Mouse (Mus musculus) forebrain, embryonic 12.5 days (tissue): ENCODE data around the gene 1600012H06Rik. TPM values are rescaled to one million over a fixed set of nuclear protein-coding genes. Genes with fewer than 3 reads are reported as not detected.
"Not testable (repeated sequence)": the region's sequence is repeated elsewhere in the genome, so short reads cannot be mapped to it uniquely, and the experiment has no call there.

ENCODE experiments used
- ATAC-seq: fragments of 200-750 bp; cut with Nextera tagmentation; 2 replicates; pipeline ENCODE4 v1.8.0; 2017; ENCODE audit warnings: moderate TSS enrichment; ENCODE audit not compliant: low FRiP score
- H3K27ac ChIP-seq: fragments of 300-500 bp; sonication (generic); 2 replicates; pipeline ENCODE4 v1.5.1; 2016; ENCODE audit warnings: mild to moderate bottlenecking
- H3K27me3 ChIP-seq: fragments of 300-500 bp; sonication (generic); 2 replicates; pipeline ENCODE4 v1.6.1; 2016; ENCODE audit warnings: mild to moderate bottlenecking
- H3K36me3 ChIP-seq: fragments of 300-500 bp; sonication (generic); replicated peaks from 2 replicates; pipeline ENCODE4 v1.6.1; 2016; ENCODE audit warnings: mild to moderate bottlenecking
- H3K4me1 ChIP-seq: fragments of 300-500 bp; sonication (generic); 2 replicates; pipeline ENCODE4 v1.6.1; 2016
- H3K4me2 ChIP-seq: fragments of 300-500 bp; sonication (generic); 2 replicates; pipeline ENCODE4 v1.6.1; 2016; ENCODE audit warnings: mild to moderate bottlenecking, moderate library complexity
- H3K4me3 ChIP-seq: fragments of 300-500 bp; sonication (generic); replicated peaks from 2 replicates; pipeline ENCODE4 v1.5.1; 2016; ENCODE audit warnings: mild to moderate bottlenecking
- H3K9ac ChIP-seq: fragments of 300-500 bp; sonication (generic); 2 replicates; pipeline ENCODE4 v1.6.1; 2016; ENCODE audit warnings: mild to moderate bottlenecking
- H3K9me3 ChIP-seq: fragments of 300-500 bp; sonication (generic); 2 replicates; pipeline ENCODE4 v1.6.1; 2016
- WGBS: fragments of 180-500 bp; shearing (Covaris S2); methylation state at CpG from one replicate; pipeline ENCODE4 v1.1.7; 2016; 5-methylcytosine and 5-hydroxymethylcytosine counted together
- polyA plus RNA-seq: library from polyadenylated mRNA; unstranded; fragments of >200 nt; fragmentation: Nextera tagmentation; extraction: Ambion mirVana; gene quantifications from 2 replicates; pipeline ENCODE4 v1.2.1, GENCODE M21; 2016

1600012H06Rik gene
- polyA plus RNA-seq, 1 experiment from 2014 or later, result 29.8 TPM

DNA sequence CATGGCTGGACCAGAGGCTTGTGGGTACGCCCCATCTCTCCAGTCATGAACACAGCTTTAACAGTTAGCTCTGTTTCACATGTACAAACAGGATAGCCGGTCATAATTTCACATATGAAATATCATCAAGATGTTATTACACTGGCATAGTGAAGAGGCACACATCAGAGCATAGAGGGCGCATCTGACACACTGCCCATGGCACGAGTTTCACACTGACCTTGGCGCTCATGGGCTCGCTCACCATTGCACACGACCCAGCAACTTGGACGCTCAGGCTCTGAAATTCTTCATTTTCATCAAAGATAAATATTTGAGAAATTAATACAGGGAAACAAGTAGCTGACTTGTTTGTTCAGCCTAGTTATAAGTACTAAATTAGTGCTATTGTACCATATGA lies 25.1 kb upstream of the 1600012H06Rik start:
- no peak overlapping the region for H3K4me2 ChIP-seq

DNA sequence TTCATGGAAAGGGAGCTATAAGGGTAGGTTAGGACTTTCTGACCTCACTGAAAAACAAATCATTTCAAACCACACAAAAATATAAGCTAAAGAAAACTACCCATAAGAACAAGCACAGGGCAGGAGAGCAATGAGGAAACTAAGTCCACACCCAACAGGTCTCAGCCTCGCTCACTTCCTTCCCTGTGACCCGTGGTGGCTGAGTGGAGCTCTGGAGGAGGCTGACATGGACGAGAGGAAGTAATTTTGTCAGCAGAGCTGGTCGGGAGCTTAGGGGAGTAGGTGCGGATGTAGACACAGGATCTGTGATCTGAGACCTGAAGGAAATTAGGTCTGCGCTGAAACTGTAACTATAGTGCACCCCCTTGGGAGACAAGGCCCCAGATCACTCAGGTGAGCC lies 21.4 kb upstream of the 1600012H06Rik start:
- H3K27me3 ChIP-seq, result peaks cover 3% of the 10 kb centered on the region; the same call in 1 of the 2 replicates
- H3K9ac ChIP-seq, result no peak overlapping the region
- no peak overlapping the region for H3K27ac ChIP-seq
- ATAC-seq, result no peak
- no peaks in the 10 kb centered on the region for H3K36me3 ChIP-seq
- no peaks in the 10 kb centered on the region for H3K9me3 ChIP-seq
- H3K4me2 ChIP-seq, result no peak overlapping the region
- 74% methylated on average over 6 of the region's 6 CpGs for WGBS
- no peak overlapping the region for H3K4me3 ChIP-seq
- no peaks in the 10 kb centered on the region for H3K4me1 ChIP-seq

More for the DNA sequence above, 25.1 kb upstream of the 1600012H06Rik start:
- Histone ChIP-seq H3K9ac (no peak overlapping the region), H3K9me3 (no peaks in the 10 kb centered on the region), H3K27me3 (peaks cover 3% of the 10 kb centered on the region; the same call in 1 of the 2 replicates), H3K4me1 (no peaks in the 10 kb centered on the region), H3K4me3 (no peak overlapping the region), H3K36me3 (no peaks in the 10 kb centered on the region), H3K27ac (no peak overlapping the region)
- no peak for ATAC-seq
- WGBS, result 91% methylated on average over 8 of the region's 8 CpGs

DNA sequence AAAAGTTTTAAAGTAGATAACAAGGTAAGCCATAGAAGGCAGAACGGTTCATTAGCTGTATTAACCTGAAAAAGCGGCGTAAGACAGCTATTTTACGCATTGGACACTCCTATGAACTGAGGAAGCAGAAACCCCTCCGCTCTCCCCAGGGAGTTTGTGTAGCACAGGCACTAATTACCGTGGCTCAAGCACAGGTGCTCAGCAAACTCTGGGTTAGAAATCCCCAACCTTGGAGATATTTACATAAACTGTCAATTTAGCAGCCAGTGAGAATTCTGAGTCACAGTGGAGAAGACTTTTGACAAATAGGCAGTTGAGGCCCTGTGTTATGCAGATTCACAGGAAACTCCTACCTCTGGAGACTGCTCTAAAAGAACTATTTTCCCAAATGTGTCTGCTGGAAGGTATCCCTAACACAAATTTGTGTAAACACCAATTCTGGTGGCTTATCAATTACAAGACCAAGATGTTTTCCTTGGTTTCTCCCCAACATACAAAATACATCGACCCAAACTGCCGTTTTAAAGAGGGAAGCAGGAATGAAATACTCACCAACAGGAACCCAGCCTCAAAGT lies 15.3 kb upstream of the 1600012H06Rik start:
- Histone ChIP-seq H3K4me3 (no peak overlapping the region), H3K27me3 (no peaks in the 10 kb centered on the region), H3K27ac (no peak overlapping the region), H3K4me1 (no peaks in the 10 kb centered on the region), H3K9ac (no peak overlapping the region), H3K9me3 (no peaks in the 10 kb centered on the region), H3K4me2 (no peak overlapping the region), H3K36me3 (no peaks in the 10 kb centered on the region)
- ATAC-seq, result no peak
- WGBS, result 85% methylated on average over 8 of the region's 8 CpGs

DNA sequence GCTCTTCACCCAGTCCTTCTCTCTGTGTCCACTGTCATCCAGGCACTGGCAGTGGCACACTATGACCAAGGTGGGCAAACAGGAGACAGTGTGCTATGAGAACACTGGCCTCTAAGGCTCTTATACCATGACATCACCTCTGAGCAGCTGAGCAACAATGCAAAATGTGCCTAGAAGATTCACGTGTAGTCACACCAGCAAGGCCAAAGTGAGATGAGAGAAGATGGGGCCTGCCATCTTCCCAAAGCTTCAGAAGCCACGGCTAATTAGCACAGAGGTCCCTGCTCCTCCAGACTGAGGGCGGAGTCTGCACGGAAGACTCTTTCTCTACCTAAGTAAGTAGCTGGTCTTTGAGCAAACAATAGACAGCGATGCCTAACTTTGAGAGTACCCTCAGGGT lies 14.4 kb upstream of the 1600012H06Rik start:
- no peak overlapping the region for H3K27ac ChIP-seq
- H3K9me3 ChIP-seq, result no peaks in the 10 kb centered on the region
- 64% methylated on average over 5 of the region's 5 CpGs for WGBS
- H3K4me2 ChIP-seq, result no peak overlapping the region
- no peak overlapping the region for H3K9ac ChIP-seq
- H3K4me3 ChIP-seq, result no peak overlapping the region
- H3K27me3 ChIP-seq, result no peaks in the 10 kb centered on the region
- H3K4me1 ChIP-seq, result no peaks in the 10 kb centered on the region
- no peak for ATAC-seq
- H3K36me3 ChIP-seq, result no peaks in the 10 kb centered on the region

DNA sequence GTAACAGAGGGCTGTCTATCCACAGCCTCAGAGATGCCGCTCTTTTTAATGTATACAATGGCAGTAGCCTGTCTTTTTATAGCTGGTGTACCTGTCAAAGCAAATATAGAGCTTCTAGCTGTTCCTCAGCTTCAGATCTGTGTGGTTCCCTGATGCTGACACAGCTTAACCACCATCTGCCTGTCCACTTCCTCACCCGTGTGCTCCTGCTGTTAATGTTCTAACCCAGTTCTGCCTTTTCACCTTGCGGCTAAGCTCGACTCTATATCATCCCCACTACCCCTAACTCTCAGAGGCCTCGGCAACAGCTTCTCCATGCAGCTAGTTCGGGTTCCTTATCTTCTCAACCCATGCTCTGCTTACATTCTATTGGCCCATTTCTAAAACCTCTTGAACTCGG lies 12.3 kb upstream of the 1600012H06Rik start:
- Histone ChIP-seq H3K9ac (no peak overlapping the region), H3K27me3 (no peaks in the 10 kb centered on the region), H3K27ac (no peak overlapping the region), H3K4me1 (no peaks in the 10 kb centered on the region), H3K36me3 (no peaks in the 10 kb centered on the region), H3K4me3 (no peak overlapping the region), H3K9me3 (no peaks in the 10 kb centered on the region), H3K4me2 (no peak overlapping the region)
- no peak for ATAC-seq
- 87% methylated on average over 7 of the region's 7 CpGs for WGBS

DNA sequence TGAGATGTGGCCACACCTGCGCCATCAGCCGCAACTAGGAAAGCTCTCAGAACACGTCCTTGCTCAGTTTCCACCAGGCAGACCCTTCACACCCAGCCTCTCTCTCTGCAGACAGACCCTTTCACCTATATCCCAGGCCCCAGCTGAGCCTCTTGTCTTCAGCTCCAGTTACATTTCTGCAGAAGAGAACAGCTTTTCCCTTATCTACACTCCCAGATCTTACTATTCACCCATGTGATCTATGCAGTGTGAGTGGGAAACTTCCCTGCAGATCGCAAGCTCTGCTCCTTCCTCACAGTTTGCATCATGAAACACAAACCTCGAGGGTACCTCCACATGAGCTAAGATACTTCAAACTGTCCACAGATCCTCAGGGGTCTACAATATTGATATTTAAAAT lies 11.5 kb upstream of the 1600012H06Rik start:
- Histone ChIP-seq H3K27me3 (no peaks in the 10 kb centered on the region), H3K9ac (no peak overlapping the region), H3K36me3 (no peaks in the 10 kb centered on the region), H3K27ac (no peak overlapping the region), H3K4me1 (no peaks in the 10 kb centered on the region), H3K4me2 (no peak overlapping the region), H3K4me3 (no peak overlapping the region), H3K9me3 (no peaks in the 10 kb centered on the region)
- ATAC-seq, result no peak
- WGBS, result 83% methylated on average over 5 of the region's 5 CpGs

DNA sequence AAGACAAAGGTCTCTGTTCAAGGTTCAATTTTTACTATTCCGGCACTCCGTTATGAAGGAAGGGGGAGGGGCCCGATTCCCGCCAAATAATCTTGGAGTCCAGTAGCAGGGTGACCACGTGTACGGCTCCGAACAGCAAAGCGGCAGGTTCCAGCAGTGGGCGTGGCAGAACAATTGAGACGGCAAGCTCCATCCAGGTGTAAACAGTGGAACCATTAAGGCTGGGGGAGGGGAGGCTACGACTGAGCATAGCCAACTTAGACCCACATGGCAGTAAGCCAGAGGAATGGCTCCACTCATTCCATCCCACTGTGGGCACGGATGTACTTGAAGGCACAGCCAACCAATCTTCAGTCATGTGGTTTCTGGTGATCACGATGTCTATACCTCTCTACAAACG lies 7.7 kb upstream of the 1600012H06Rik start:
- not testable (repeated sequence) for H3K4me3 ChIP-seq, H3K9me3 ChIP-seq, H3K4me2 ChIP-seq, H3K4me1 ChIP-seq, H3K36me3 ChIP-seq, ATAC-seq, H3K27me3 ChIP-seq, H3K27ac ChIP-seq, H3K9ac ChIP-seq
- WGBS, result 88% methylated on average over 14 of the region's 14 CpGs

DNA sequence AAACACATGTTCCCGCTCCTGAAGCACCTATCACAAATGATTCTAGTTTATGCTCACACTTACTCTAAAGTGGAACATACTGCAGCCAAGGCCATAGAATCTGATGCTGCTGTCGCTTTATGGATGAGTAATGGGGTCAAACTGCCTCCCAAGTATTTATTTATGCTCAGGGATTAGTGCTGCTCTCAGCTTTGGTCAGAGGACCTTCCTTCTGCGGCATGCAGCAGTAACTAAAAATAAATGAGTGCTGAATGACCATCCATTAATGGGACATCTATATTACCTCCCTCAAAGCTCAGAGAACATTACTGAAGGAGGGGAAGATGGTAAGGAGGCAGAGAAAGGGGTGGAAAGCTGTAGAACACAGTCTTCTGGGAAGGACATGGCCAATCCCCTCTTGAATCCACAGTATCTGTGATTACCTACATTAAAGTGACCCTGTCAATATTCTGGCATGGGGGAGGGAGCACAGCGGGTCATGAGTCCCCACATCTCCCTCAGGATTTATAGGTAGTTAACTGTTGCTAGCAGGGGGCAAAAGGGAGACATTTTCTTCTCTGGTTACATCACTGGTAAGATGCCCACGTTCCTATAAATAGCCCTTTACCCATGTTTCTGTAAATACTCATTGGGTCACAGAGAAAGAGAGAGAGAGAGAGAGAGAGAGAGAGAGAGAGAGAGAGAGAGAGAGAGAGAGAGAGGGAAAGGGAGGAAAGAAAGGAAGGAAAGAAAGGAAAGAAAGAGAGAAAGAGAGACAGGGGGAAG lies 7.0 kb upstream of the 1600012H06Rik start:
- H3K4me3 ChIP-seq, result no peak overlapping the region
- no peak overlapping the region for H3K9ac ChIP-seq
- H3K27ac ChIP-seq, result no peak overlapping the region
- no peaks in the 10 kb centered on the region for H3K27me3 ChIP-seq
- H3K9me3 ChIP-seq, result no peaks in the 10 kb centered on the region
- no peak for ATAC-seq
- H3K4me2 ChIP-seq, result no peak overlapping the region
- no peaks in the 10 kb centered on the region for H3K4me1 ChIP-seq
- no peaks in the 10 kb centered on the region for H3K36me3 ChIP-seq
- 70% methylated on average over 5 of the region's 5 CpGs for WGBS

DNA sequence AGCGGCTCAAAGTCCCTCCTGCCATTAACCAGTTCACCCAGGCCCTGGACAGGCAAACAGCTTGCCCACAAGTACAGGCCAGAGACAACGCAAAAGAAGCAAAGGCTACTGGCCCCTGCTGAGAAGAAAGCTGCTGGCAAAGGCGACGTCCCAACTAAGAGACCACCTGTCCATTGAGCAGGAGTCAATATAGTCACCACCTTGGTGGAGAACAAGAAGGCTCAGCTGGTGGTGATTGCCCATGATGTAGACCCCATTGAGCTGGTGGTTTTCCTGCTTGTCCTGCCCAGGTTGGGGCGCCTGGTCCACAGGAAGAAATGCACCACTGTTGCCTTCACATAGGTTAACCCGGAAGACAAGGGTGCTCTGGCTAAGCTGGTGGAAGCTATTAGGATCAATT lies 803 bp upstream of the 1600012H06Rik start:
- 60% methylated on average over 6 of the region's 6 CpGs for WGBS
- not testable (repeated sequence) for H3K27me3 ChIP-seq, H3K27ac ChIP-seq, H3K9me3 ChIP-seq, ATAC-seq, H3K36me3 ChIP-seq
- Histone ChIP-seq H3K4me2 (peak overlapping the region; percentile 94), H3K4me1 (peaks cover 22% of the 10 kb centered on the region), H3K9ac (peak overlapping the region; percentile 91), H3K4me3 (peak overlapping the region; percentile 85)

DNA sequence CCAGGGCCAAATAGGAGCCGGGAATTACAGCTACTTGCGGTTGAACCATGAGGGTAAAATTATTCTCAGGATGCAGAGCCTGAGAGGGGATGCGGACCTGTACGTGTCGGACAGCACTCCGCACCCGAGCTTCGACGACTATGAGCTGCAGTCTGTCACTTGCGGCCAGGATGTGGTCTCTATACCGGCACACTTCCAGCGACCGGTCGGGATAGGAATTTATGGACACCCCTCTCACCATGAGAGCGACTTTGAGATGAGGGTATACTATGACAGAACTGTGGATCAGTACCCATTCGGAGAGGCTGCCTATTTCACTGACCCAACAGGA lies 710 bp downstream of the 1600012H06Rik start:
- Histone ChIP-seq H3K4me2 (peak overlapping the region; percentile 94), H3K4me1 (peaks cover 22% of the 10 kb centered on the region), H3K36me3 (peaks cover 14% of the 10 kb centered on the region), H3K4me3 (peak overlapping the region; percentile 85), H3K27ac (peak overlapping the region; percentile 58; the same call in 1 of the 2 replicates), H3K9me3 (no peaks in the 10 kb centered on the region), H3K27me3 (no peaks in the 10 kb centered on the region), H3K9ac (peak overlapping the region; percentile 91)
- 15% methylated on average over 16 of the region's 16 CpGs for WGBS
- no peak; the same call in 1 of the 2 replicates for ATAC-seq

DNA sequence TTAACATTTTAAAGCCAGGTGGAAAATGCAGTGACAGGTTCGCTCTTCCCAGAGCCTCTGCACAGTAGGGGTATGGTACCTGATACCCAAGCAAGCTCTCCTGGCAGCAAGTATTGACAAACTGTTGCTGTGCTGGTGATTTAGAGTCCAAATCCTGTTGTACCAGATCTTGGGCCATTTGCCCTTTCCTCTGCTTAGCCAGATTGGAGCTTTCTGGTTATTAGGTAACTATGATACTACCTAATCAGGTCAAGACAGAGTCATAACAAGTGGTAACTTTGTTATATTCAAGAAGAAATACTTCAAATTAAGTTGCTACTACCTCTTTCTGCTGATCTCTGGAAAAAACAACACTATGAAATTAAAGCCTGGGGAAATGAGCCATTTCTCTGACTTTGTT lies 1.6 kb downstream of the 1600012H06Rik start:
- H3K4me2 ChIP-seq, result peak overlapping the region; percentile 94; the same call in 1 of the 2 replicates
- ATAC-seq, result no peak
- H3K4me3 ChIP-seq, result no peak overlapping the region
- H3K27me3 ChIP-seq, result no peaks in the 10 kb centered on the region
- H3K36me3 ChIP-seq, result peaks cover 19% of the 10 kb centered on the region
- no peak overlapping the region for H3K27ac ChIP-seq
- no peaks in the 10 kb centered on the region for H3K9me3 ChIP-seq
- 86% methylated on average over 1 of the region's 1 CpGs for WGBS
- no peak overlapping the region for H3K9ac ChIP-seq
- H3K4me1 ChIP-seq, result peaks cover 22% of the 10 kb centered on the region

DNA sequence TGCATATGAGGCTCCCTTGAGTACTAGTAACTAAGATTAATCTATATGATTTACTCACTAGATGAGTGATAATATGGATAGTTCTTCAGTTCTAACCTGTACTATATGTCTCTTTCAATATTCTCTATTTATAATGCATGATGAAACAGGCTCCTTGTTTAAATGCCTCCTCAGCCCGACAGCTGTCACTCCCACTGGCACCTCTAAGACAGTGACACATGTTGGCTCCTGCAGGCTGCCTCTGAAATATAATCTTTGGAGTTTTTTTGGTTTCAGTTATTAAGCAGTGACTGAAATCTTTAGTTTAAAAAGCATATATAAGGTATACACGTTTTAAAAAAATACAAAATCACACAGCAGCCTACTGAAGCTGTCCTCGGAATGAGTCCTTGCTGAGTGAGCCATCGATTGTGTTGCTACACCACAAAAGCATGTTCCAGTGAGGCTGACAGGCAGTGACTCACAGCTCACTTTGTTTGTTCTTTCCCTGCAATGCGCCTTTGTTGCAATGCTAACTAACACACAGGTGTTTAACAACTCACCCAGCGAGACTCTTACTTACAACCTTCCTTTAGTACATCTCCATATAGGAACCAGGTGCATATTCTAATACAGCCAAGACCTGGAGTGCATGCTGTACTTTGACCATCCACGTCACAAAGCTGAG lies 6.3 kb downstream of the 1600012H06Rik start:
- no peak overlapping the region for H3K4me3 ChIP-seq
- no peak for ATAC-seq
- H3K9ac ChIP-seq, result no peak overlapping the region
- H3K27ac ChIP-seq, result no peak overlapping the region
- H3K9me3 ChIP-seq, result no peaks in the 10 kb centered on the region
- H3K27me3 ChIP-seq, result no peaks in the 10 kb centered on the region
- H3K4me1 ChIP-seq, result peaks cover 8% of the 10 kb centered on the region
- H3K36me3 ChIP-seq, result peaks cover 47% of the 10 kb centered on the region
- no peak overlapping the region for H3K4me2 ChIP-seq
- 89% methylated on average over 7 of the region's 7 CpGs for WGBS
